Mouse (Mus musculus) cortical plate, adult 2 months (tissue): ENCODE measurements around the gene Tmem129.
A peak's percentile ranks its signal among the peaks of the same experiment; 100 is the strongest.

Source experiments
- CTCF ChIP-seq: fragments of 200-500 bp; IDR thresholded peaks from 2 replicates; pipeline ENCODE4 v1.5.1; 2011; ENCODE audit warnings: mild to moderate bottlenecking, control low read depth, low read length; ENCODE audit not compliant: insufficient read depth; ENCODE audit errors: extremely low read depth
- POLR2A ChIP-seq: fragments of 200-500 bp; IDR thresholded peaks from 2 replicates; pipeline ENCODE4 v1.6.1; 2011; ENCODE audit warnings: mild to moderate bottlenecking, low read length, control low read depth; ENCODE audit not compliant: insufficient read depth; ENCODE audit errors: extremely low read depth

- TF ChIP-seq CTCF (peak; percentile 73), POLR2A (no peak)
Observed at GRCm38 (mm10) chr5:33675964-33676363, 17.7 kb upstream of the Tmem129 start.
